Mouse (Mus musculus) heart, adult 2 months (tissue): ENCODE results near the gene Rasgrp4.
A peak's percentile ranks its signal among the peaks of the same experiment; 100 is the strongest.

Experiments used
- CTCF ChIP-seq: fragments of 200-600 bp; IDR thresholded peaks from 2 replicates; pipeline ENCODE4 v1.8.1; 2022; ENCODE audit warnings: antibody characterized with exemption, mild to moderate bottlenecking, moderate library complexity
- EP300 ChIP-seq: fragments of 200-500 bp; IDR thresholded peaks from 2 replicates; pipeline ENCODE4 v1.6.1; 2011; ENCODE audit warnings: low read depth, low read length, control low read depth; ENCODE audit not compliant: insufficient read depth
- POLR2A ChIP-seq: fragments of 200-500 bp; IDR thresholded peaks from 2 replicates; pipeline ENCODE4 v1.6.1; 2011; ENCODE audit warnings: mild to moderate bottlenecking, low read depth, low read length, control low read depth; ENCODE audit not compliant: insufficient read depth

DNA sequence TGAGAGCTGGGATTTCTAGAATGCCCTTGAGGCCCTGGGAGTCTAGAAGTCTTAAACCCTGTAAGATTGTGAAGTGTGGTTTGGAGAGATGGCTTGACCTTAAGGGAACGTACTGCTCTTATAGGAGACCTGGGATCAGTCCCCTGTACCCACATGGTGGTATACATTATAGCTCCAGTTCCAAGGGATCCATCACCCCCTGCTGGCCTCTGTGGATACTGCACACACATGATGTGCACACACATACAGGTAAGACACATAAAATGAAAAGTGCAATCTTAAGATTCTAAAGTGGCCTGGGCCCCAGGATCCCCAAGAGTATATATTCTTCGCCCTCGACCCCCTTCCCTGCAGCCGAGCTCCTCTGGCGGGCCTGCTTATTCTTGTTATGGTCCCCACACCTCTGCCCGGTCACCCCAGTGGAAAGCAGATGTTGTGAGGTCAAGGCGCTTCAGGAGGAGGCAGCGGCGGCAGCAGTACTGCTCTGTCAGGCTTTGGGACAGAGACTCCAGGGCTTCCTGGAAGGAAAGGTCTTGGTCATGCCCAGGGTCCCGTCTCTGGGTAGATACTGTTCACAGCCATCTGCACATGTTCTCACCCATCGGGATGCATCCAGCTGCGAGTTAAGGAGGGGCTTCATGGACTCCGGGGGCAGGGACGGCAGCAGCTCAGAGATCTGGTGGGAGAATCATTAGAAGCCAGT is 19.5 kb downstream of the Rasgrp4 start:
- TF ChIP-seq CTCF (peak; percentile 37), POLR2A (no peak), EP300 (no peak)
